Mouse (Mus musculus): ENCODE data around the gene Hcrtr1. TPM values are rescaled to one million over a fixed set of nuclear protein-coding genes. Genes with fewer than 3 reads are reported as not detected.
A peak's percentile ranks its signal among the peaks of the same experiment; 100 is the strongest.

Hcrtr1 gene
- total RNA-seq, 2 experiments from 2014 or later, result not detected

- no peak for DNase-seq (ENCODE audit: low spot score)
Observed at GRCm38 (mm10) chr4:130124110-130124509, 15.0 kb downstream of the Hcrtr1 start.

DNA sequence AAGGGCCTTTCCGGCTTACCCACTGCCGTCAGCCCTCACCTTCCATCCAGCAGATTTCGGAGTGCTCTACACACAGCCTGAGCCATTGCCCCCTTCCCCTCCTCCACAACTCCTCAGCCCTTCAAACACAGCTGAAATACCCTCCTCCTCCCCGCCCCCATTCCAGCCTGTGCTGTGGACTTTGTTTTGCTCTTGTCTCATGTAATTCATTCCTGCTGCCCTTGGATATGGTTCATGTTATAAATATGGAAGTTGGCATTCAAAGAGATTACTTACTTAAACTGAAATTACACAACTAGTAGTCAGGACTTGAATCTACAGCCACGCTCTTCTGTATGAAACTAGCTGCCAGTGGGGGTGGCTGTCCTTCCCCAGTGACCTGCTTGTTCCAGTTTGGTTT lies 16.1 kb downstream of the Hcrtr1 start:
- DNase-seq (ENCODE audit: low spot score), result no peak

DNA sequence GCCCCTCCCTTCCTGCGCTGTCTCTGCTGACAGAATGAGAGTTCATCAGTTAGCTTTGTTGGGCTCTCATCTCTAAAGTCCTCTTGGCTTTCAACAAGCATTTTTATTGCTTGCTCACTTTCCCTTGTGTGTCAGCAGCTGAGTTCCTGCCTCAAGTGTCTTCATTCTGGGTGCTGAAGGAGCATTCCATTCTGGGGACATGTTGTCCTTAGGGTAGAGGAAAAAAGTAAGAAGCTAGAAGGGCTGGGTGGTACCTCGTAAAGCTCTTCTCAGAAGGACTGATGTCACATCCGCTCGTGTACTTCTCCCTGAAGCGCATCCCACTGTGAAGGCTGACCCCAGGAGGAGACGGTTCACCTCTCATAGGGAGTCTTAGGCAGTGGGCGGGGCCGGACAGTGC lies 17.6 kb downstream of the Hcrtr1 start:
- DNase-seq (ENCODE audit: low spot score), result no peak

GRCm38 (mm10) chr4:130120752-130121151 lies 18.4 kb downstream of the Hcrtr1 start:
- no peak for DNase-seq (ENCODE audit: low spot score)

DNA sequence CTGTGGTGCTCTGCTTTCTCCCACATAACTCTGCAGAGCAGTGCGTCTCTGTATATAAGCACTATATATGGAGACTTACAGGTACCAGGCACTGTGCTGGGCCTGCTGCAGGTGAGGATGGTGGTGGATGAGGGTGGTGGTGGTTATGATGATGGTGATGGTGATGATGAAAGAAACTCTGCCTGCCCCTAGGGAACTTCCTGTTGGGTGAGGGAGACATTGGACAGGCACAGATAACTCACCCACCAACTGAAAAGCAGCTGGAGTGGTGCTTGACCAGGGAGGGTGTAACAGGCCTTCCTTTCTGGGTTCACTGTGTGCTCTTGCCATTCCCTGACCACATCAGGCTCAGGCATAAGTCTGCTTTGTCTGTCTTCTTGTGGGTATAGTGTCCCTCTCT lies 26.4 kb downstream of the Hcrtr1 start:
- no peak for DNase-seq (ENCODE audit: low spot score)

DNA sequence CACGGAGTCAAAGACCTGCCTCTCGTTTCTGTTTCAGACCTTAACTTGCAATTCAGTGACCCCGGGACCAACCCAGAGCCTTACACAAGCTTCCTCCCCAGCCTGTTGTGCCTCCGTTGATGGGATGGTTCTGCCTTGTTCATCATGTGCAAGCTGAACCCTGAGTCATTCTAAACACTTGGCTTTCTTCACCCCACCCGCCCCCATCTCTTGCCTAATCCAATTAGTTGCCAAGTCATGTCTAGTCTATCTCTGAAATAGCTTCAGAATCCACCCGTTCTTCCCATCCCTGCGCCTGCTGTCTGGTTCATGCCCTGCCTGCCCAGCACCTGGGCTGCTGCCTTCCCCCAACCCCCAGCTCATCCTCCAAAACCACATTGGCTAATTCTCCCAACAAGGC lies 26.9 kb downstream of the Hcrtr1 start:
- DNase-seq (ENCODE audit: low spot score), result peak; percentile 78

- DNase-seq (ENCODE audit: low spot score), result no peak
Observed at GRCm38 (mm10) chr4:130110091-130110490, 29.1 kb downstream of the Hcrtr1 start.

- DNase-seq (ENCODE audit: low spot score), result no peak
Observed at GRCm38 (mm10) chr4:130109666-130110065, 29.5 kb downstream of the Hcrtr1 start.

DNA sequence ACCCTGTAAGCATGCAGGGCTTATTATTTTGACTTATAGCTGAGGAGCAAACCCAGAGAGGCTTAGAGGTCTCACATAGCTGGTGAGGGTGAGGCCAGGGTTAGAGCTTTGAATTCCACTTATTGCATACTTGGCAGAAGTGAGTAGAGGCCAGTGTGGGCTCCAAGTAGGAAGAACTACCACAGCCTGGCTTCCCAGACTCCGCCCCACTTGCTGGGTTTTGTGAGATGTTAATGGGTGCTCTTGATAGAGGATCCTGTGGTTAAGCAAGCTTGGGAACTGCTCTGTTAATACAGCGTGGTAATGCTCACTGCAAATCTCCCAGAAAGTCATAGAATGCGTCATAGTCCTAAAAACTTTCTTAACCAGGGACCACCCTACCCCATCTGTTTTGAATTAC lies 30.2 kb downstream of the Hcrtr1 start:
- no peak for DNase-seq (ENCODE audit: low spot score)

GRCm38 (mm10) chr4:130107444-130108131 lies 31.6 kb downstream of the Hcrtr1 start:
- DNase-seq (ENCODE audit: low spot score), result peak; percentile 100

- no peak for DNase-seq (ENCODE audit: low spot score)
Observed at GRCm38 (mm10) chr4:130107065-130107443, 32.1 kb downstream of the Hcrtr1 start.

DNA sequence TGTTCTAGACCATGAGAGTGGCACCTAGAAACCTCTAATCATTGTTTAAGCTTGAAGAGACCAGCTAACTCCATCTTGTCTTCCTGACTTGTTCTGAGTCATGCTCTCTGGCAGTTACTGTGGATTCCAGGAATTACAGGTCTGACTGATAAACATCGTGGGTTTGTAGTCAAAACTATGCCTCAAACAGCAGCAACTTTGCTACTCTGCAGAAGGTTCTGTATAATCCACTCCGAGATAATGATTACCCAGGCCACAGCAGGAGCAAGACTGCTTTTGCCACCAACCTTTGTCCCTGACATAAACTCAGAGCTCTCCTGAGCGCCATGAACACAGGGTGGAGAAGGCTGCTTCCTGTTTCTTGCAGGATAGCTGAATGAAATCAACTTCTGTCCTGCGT lies 34.6 kb downstream of the Hcrtr1 start:
- DNase-seq (ENCODE audit: low spot score), result no peak

DNA sequence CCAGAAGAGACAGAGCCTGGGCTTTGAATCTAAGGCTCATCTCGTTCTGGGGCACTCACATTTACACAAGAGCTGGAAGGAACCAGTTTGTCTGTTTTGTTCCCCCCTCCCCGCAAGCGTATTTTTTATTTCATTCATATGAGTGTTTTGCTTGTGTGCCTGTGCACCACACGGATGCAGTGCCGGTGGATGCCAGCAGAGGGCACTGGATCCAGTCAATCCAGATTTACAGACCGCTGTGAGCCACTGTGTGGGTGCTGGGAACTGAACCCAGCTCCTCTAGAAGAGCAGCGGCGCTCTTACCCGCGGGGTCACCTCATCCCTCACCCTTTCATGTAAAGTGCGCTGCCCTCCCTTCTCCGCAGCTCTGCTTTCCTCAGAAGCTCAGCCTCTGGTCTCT lies 35.5 kb downstream of the Hcrtr1 start:
- no peak for DNase-seq (ENCODE audit: low spot score)

DNA sequence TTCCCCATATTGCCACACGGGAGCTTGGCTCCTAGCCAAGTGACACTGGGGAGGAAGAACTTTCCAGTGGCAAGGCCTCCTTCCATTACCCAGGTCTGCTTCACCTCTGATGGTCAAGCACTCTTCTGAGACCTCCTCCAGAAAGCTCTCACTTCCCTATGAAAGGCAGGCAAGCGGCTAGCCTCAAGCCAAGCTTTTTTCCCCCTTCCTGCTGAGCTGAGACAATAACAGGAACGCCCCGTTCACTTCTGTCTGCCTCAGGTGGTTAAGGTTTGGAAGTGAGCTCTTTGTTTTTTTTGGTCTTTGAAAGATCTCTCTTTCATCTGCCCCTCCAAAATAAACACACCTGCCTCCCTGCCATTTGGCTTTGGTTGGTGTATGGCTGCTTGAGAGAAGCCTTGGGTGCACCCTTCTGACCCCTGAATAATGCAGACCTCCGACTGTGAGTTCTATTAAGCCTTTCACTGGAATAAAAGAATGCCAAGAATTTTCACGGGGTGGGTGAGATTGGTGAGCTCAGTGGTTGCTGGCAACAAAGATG lies 37.0 kb downstream of the Hcrtr1 start, which contains the start of gene Pef1:
Gene Pef1 (plus strand): TSS at position 448 of the 541 bp plus-strand sequence.
- DNase-seq (ENCODE audit: low spot score), result no peak

DNA sequence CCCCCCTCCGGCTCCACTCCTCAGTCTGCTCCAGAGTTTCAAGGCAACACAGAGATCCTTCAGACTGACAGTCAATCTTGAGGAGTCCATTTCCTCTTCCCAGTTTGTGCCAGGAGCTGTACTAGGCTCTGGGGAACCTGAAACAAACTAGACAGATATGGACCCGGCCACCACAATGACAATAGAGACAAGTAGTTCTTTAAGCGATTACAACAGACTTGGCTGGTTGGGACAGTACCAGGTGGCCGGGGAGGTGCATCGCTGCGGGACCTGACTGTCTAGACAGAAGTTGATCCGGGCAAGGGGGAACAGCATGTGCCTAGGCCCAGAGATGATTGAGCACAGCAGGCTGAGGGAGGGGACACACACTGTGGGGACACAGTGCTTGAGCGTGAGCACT lies 38.0 kb downstream of the Hcrtr1 start:
- DNase-seq (ENCODE audit: low spot score), result no peak

GRCm38 (mm10) chr4:130095137-130095536 lies 44.0 kb downstream of the Hcrtr1 start:
- no peak for DNase-seq (ENCODE audit: low spot score)

- peak; percentile 92 for DNase-seq (ENCODE audit: low spot score)
Observed at GRCm38 (mm10) chr4:130087293-130087692, 51.9 kb downstream of the Hcrtr1 start.

DNA sequence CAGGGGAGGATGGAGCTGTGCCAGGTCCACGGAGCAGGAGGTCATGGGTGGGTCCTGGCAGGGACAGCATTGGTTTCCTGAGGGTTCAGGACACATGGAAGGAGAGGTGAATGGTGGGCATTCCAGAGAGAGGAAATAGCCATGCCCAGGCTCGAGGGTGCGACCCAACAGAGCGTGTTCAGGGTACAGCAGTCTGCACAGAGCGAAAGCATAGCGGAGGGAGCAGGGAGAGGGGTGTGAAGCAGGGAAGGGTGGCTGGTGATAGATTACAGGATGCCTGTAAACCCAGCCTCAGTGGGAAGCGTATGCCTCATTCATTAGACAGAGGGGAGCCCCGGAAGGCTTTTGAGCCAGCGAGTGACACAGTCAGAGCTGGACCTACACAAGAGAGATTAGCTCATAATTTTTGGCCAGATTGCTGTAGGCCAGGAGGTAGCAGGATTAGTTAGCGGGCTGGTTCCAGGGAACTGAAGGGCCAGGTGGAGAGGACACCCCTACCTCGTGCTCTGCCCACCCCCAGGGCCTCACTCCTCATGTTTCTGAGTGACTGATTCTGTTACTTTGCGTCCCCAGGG lies 53.8 kb downstream of the Hcrtr1 start:
- no peak for DNase-seq (ENCODE audit: low spot score)

- peak; percentile 29 for DNase-seq (ENCODE audit: low spot score)
Observed at GRCm38 (mm10) chr4:130084331-130084945, 54.7 kb downstream of the Hcrtr1 start.

DNA sequence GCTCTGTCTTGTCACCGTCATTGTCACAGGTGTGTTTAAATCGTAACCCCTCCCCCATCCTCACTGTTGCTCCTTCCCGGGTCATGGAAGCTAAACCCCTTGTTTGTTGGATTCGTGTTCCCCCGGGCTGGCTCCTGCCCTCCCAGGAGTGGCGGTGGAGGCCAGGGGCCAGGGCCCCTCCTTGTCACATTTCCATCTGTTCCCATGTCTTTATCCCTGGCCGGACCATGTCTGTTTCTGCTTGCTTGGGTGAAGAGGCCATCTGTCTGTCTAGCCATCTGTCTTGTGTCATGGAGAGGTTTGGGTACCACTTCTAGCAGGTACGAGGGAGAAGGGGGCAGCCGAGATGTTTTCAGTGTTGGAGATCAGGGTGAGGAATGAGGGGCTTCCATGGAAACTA lies 56.9 kb downstream of the Hcrtr1 start:
- no peak for DNase-seq (ENCODE audit: low spot score)

- DNase-seq (ENCODE audit: low spot score), result peak; percentile 42
Observed at GRCm38 (mm10) chr4:130081345-130082190, 57.6 kb downstream of the Hcrtr1 start.

Data from gastrocnemius, adult 18-20 months (tissue).